In genomic region chr3:157575441-157576342, GRCm38 (mm10) we compare ENCODE assay signal across 11 mouse cellular contexts. TPM values are rescaled to one million over a fixed set of nuclear protein-coding genes. Genes with fewer than 3 reads are reported as not detected.
DNase-seq lines count a peak whose midpoint lies in the region; ATAC-seq lines count a peak whose summit lies in the region.
"Had no signal": no experiment of that assay in that cellular context is flagged by ENCODE, and none has a peak within 500 bp of the region (broad histone marks: within the 10 kb centered on the region; RNA-seq: fewer than 3 reads in every experiment).

No protein-coding gene starts in this region.

- DNase-seq in adrenal gland, adult (ENCODE audit: inconsistent age in 2 of 2, low spot score in 1 of 2), result peak; percentile 47 to 81
- DNase-seq in adrenal gland, adult 18-20 months (ENCODE audit: low spot score in 2 of 2), result no peak
- peak; percentile 13 for DNase-seq in lung, postnatal 36 days
- DNase-seq in lung, postnatal 14 days, result no peak
- peak; percentile 49 for DNase-seq in liver
- DNase-seq in layer of hippocampus, adult 8-10 months (ENCODE audit: low spot score in 2 of 2), result no peak
- DNase-seq in gastrocnemius, adult 8-10 months (ENCODE audit: low spot score in 2 of 2), result no peak

- ATAC-seq in neutrophil, adult 5-6 weeks (ENCODE audit: extremely low read depth, insufficient number of reproducible peaks, low FRiP score, poor library complexity, severe bottlenecking), result peak; percentile 74
- ATAC-seq: forebrain, embryonic 15.5 days; hindbrain, postnatal 0 days; Patski had no signal

RNA-seq across cellular contexts. Expression of gene Ptger3, which starts 9.0 kb away (rescaled TPM):
- 10 to 100 TPM; 15.0 to 53.2 TPM for total RNA-seq in adrenal gland, adult 18-20 months (2021)
- total RNA-seq in neutrophil, adult 5-6 weeks (2017), result 0.37 and 0.58 TPM in 2 replicates
- 1 to 10 TPM; 1.7 to 2.6 (median 2.1) TPM for total RNA-seq in layer of hippocampus, adult 8-10 months (2022)
- 1 to 10 TPM in 1 of 4 experiments, under 1 TPM in 3; 0.24 to 1.4 (median 0.85) TPM for total RNA-seq in gastrocnemius, adult 8-10 months (2022)

RNA-seq across cellular contexts. Expression of gene Zranb2, which starts 41.7 kb away (rescaled TPM):
- total RNA-seq in adrenal gland, adult 18-20 months (2021), result 10 to 100 TPM; 62.5 to 66.8 TPM
- 105 and 125 TPM in 2 replicates for total RNA-seq in neutrophil, adult 5-6 weeks (2017)
- total RNA-seq in layer of hippocampus, adult 8-10 months (2022), result 100 to 1,000 TPM; 129 to 154 (median 143) TPM
- total RNA-seq in gastrocnemius, adult 8-10 months (2022), result 10 to 100 TPM; 46.4 to 54.6 (median 51.1) TPM

Comparison
In these comparisons a context has a peak if more than half of its experiments do, and no peak if none do; other contexts are left out.
1. DNase-seq: peak in adrenal gland, adult (2 of 2), lung, postnatal 36 days (single experiment) and liver (single experiment); none in adrenal gland, adult 18-20 months (0 of 2), lung, postnatal 14 days (single experiment), layer of hippocampus, adult 8-10 months (0 of 2) and gastrocnemius, adult 8-10 months (0 of 2).
2. RNA of gene Ptger3, which starts 9.0 kb away (total RNA-seq): 15.0 to 53.2 TPM in adrenal gland, adult 18-20 months; 1.7 to 2.6 TPM in layer of hippocampus, adult 8-10 months, 0.24 to 1.4 TPM in gastrocnemius, adult 8-10 months and 0.37 to 0.58 TPM in neutrophil, adult 5-6 weeks; every median in the first group is over 4 times any median in the second.